Mouse (Mus musculus) liver, postnatal 0 days (tissue): ENCODE measurements around the gene Tldc1.
A peak's percentile ranks its signal among the peaks of the same experiment; 100 is the strongest.

Experiments
- CTCF ChIP-seq: sonication (generic); IDR thresholded peaks from 2 replicates; pipeline ENCODE4 v1.5.1; 2016; ENCODE audit warnings: antibody characterized with exemption, low read depth
- EP300 ChIP-seq: IDR thresholded peaks from 2 replicates; pipeline ENCODE4 v1.6.1; 2016; ENCODE audit warnings: antibody characterized with exemption, low read depth, mild to moderate bottlenecking

DNA sequence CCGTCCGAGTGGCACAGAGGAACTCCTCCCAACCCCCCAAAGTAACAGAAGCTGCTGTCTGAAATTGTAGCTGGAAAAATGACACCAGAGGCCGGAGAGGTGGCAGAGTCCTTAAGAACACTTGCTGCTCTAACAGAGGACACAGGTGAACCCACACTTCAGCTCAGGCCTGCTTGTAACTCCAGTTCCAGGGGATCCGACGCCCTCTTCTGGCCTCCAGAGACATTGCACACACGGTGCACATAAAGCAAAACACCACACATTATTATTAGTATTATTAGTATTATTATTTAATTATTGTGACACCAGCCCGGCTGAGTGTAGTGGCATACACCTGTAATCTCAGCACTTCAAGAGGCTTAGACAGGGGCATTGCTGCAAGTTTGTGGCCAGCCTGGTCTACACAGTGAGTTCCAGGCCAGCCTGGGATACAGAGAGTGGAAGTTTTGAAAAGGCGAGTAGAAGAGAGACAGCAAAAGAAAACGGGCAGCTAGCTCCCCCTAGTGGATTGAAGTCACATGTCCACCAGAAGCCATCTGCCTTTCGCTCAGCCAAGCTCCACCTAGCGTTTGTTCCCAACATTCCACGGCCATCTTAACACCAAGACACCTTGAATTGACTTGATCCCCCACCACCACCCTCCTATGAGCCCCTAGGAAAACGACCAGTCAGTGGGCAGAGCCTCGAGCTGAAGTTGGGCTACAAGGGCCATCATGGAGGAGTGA is 959 bp upstream of the Tldc1 start:
- TF ChIP-seq CTCF (peak; percentile 99), EP300 (no peak)
